Mouse (Mus musculus) heart, postnatal 0 days (tissue): Measurements from ENCODE around the gene Otud7b.

ENCODE experiments used
- CTCF ChIP-seq: IDR thresholded peaks from 2 replicates; pipeline ENCODE4 v1.5.1; 2016; ENCODE audit warnings: antibody characterized with exemption, control low read depth, low read depth
- EP300 ChIP-seq: IDR thresholded peaks from 2 replicates; pipeline ENCODE4 v1.6.1; 2016; ENCODE audit warnings: antibody characterized with exemption, low read depth

DNA sequence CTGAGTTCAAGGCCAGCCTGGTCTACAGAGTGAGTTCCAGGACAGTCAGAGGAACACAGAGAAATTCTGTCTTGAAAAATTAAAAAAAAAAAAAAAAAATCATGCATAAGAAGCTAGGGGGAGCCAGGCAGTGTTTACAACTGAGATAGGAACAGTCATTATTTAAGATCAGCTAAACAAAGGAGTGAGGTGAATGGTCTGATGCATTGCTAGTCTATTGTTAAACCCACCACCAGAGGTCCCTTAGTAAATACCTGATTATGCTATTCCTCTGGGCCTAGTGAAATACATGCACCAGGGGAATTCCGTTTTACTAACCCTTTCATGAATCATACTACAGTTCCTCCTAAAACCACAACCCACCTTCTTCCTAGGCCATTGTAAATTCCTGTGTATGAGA lies 34.8 kb upstream of the Otud7b start:
- TF ChIP-seq CTCF (peak; percentile 19), EP300 (no peak)
